Mouse (Mus musculus) cerebellum, adult 2 months (tissue): ENCODE measurements around the gene Panx3.

Source experiments
- CTCF ChIP-seq: fragments of 200-500 bp; IDR thresholded peaks from 2 replicates; pipeline ENCODE4 v1.5.1; 2011; ENCODE audit warnings: low read depth, mild to moderate bottlenecking, control low read depth, low read length, moderate library complexity, borderline replicate concordance; ENCODE audit not compliant: insufficient read depth
- POLR2A ChIP-seq: fragments of 200-500 bp; IDR thresholded peaks from 2 replicates; pipeline ENCODE4 v1.6.1; 2011; ENCODE audit warnings: low read length, control low read depth, borderline replicate concordance; ENCODE audit not compliant: insufficient read depth

- TF ChIP-seq CTCF: no peak
- TF ChIP-seq POLR2A: no peak
Observed at GRCm38 (mm10) chr9:37716150-37716549, 47.1 kb upstream of the Panx3 start, which contains the start of gene Olfr160.
